Mouse (Mus musculus) E14TG2a.4 (cell line): Measurements from ENCODE around the gene Gng12.
"Not testable (repeated sequence)": the region's sequence is repeated elsewhere in the genome, so short reads cannot be mapped to it uniquely, and the experiment has no call there.

Source experiments
- CTCF ChIP-seq: conservative IDR thresholded peaks from 2 replicates; pipeline ENCODE4 v1.5.1; 2014; ENCODE audit warnings: low read length
- NANOG ChIP-seq: IDR thresholded peaks from 2 replicates; pipeline ENCODE4 v1.6.1; 2014; ENCODE audit warnings: borderline replicate concordance, low read length, mixed read lengths
- POU5F1 ChIP-seq: IDR thresholded peaks from 2 replicates; pipeline ENCODE4 v1.6.1; 2014; ENCODE audit warnings: low read length, borderline replicate concordance

DNA sequence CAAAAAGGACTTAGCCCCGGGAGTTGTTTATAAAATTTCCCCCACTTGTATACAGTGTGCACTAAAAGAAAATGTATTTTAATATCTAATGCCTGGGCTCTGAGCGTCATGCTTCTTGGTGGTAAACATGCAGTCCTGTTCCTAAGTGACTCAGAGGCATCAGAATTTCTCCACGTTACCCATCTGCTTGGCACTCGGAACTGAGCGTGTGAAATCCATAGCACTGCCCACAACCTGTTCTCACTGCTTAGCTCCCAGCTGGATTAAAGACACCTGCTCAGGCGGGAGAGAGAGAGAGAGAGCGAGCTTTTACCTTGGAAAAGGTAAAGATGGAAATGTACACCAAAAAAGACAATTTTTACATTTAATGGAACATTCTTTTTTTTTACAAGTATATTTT is 122.8 kb downstream of the Gng12 start:
- TF ChIP-seq CTCF, NANOG, POU5F1: not testable (repeated sequence)
